Mouse (Mus musculus): ENCODE data around the gene Lsm12.

GRCm38 (mm10) chr11:102221954-102222351 is 36.9 kb upstream of the Lsm12 start:
- TF ChIP-seq CTCF (conservative IDR thresholded peaks at IDR 0.05 in 1 of 2, IDR thresholded peaks at IDR 0.05 in 1 of 2; ENCODE audit: low read depth in 2 of 2, low read length in 2 of 2) (no peak), MYC (IDR thresholded peaks at IDR 0.05; ENCODE audit: low read depth, low read length) (no peak), MAX (IDR thresholded peaks at IDR 0.05; ENCODE audit: low read length) (no peak), POLR2A (IDR thresholded peaks at IDR 0.05; ENCODE audit: low read depth, low read length) (no peak), USF1 (IDR thresholded peaks at IDR 0.05; ENCODE audit: low read depth, low read length) (no peak), BHLHE40 (IDR thresholded peaks at IDR 0.05; ENCODE audit: low read depth, low read length) (no peak), MAFK (IDR thresholded peaks at IDR 0.05; ENCODE audit: insufficient replicate concordance, low read length) (no peak), NELFE (IDR thresholded peaks at IDR 0.05; ENCODE audit: low read depth, low read length) (no peak), ZC3H11A (IDR thresholded peaks at IDR 0.05; ENCODE audit: low read depth, low read length) (no peak), SIN3A (IDR thresholded peaks at IDR 0.05; ENCODE audit: low read length) (no peak), MEF2A (IDR thresholded peaks at IDR 0.05; ENCODE audit: borderline replicate concordance, low read depth, low read length) (no peak)
